Mouse (Mus musculus) left cerebral cortex, adult 11 months (tissue): ENCODE data around the gene Eif4e1b.

Experiments used
- DNase-seq: peaks from one replicate; pipeline ENCODE4 v3.0.0; 2022; ENCODE audit warnings: low spot score

The Eif4e1b gene

GRCm38 (mm10) chr13:54799701-54800100 lies 15.9 kb downstream of the Eif4e1b start:
- no peak for DNase-seq

GRCm38 (mm10) chr13:54800206-54800605 lies 16.4 kb downstream of the Eif4e1b start:
- DNase-seq = no peak

DNA sequence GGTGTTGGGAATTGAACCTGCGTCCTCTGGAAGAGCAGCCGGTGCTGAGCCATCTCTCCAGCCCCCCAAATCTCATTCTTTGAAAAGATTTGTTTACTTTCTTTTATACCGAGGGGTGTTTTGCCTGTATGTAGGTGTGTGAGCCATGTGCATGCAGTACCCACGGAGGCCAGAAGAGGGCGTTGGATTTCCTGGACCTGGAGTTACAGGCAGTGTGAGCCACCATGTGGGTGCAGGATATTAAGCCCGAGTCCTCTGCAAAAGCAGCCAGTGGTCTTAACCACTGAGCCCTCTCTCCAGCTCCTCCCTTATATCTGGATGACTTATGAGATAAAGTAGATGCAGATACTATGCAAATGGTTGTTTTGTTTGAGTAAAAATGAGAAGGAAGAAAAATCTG lies 19.2 kb downstream of the Eif4e1b start:
- DNase-seq = no peak

DNA sequence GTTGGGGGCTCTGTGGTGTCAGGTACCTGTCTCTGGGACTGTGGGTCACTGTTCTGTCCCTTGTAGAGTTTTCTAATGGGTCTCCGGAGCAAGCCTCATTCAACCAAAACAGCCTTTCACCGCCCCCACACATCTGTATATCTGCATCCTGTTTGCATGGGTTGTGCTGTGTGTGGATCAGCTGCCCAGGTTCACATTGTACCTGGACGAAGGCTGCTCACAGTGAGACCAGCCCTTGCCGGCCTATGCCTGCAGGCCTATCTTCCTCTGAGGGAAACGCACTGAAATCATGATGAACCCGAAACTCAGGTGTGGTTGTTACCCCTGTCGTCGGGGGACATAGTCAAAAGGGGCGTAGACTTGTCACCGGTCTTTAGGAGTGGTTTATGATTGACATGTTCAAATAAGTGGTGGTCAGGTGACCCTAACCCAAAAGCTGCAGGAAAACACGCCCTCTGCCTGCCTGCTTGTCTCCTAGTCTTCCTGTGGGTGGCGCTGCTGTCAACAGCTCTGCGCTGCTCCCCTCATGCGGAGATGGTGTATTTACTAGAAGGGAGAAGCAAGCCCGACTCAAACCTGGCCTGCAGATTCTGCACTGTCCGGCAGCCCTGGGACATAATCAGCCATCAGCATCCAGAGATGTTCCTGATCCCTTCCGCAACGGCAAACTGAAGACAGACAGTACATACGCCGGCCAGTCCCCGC lies 21.5 kb downstream of the Eif4e1b start:
- no peak for DNase-seq

GRCm38 (mm10) chr13:54806434-54806976 lies 22.7 kb downstream of the Eif4e1b start:
- no peak for DNase-seq

DNA sequence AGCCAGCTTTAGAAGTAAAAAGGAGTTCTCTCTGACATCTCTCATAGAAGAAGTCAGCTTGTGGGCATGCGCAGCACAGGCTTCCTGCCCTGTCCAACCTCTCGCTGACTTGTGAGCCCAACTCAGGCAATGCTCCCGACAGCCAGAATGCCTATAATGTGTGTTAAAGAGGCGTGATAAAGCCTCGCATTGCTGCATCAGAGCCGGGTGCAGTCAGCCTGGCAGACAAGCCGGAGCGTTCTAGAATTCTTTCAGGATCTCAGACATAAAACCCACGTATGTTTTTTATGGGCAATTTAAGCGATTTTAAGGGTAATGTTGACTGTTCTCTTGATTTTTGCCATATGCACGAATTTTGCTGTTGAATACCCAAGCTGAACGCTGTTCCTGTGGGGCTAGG lies 24.3 kb downstream of the Eif4e1b start:
- DNase-seq = no peak

DNA sequence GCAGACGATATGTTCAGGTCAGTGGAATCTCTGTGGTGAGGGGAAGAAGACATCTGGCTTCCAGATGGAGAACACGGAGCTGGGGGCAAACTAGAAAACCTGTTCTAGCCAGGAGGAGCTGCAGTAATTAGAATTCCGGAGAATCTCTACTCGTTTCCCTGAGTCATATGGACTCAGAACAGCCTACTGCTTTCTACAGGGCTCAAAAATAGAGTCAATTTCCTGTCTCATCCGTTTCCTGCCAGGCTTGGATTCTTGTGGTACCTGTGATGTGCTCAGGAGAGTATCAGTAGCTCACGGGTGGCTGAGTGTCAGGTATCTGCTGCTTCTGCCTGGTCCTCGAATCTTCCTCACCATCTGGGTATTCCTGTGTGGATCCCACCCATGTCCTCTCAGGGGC lies 27.7 kb downstream of the Eif4e1b start:
- no peak for DNase-seq

DNA sequence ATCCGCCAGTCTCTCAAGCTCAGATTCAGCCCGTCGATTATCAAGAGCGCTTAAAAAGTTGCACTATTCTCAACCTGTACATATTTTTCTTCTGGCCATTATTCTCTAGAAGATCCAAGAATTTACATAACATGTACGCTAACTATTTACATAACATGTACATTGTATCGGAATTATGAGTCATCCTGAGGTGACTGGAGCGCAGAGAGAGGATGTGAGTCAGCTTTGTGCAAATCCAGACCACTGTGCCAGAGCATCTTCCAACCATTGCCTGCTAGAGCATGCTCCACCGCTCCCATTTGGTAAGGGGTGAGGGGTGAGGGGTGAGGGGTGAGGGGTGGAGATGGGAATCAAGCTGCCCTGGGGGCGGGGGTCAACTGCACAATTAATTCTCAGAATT lies 29.6 kb downstream of the Eif4e1b start:
- DNase-seq = no peak

GRCm38 (mm10) chr13:54818399-54819254 lies 34.8 kb downstream of the Eif4e1b start:
- DNase-seq = no peak

GRCm38 (mm10) chr13:54821106-54821505 lies 37.3 kb downstream of the Eif4e1b start:
- DNase-seq = no peak

- DNase-seq = no peak
These were observed 38.1 kb downstream of the Eif4e1b start for GRCm38 (mm10) chr13:54821931-54822330.

- DNase-seq = no peak
These were observed 40.5 kb downstream of the Eif4e1b start for GRCm38 (mm10) chr13:54824111-54824931.

DNA sequence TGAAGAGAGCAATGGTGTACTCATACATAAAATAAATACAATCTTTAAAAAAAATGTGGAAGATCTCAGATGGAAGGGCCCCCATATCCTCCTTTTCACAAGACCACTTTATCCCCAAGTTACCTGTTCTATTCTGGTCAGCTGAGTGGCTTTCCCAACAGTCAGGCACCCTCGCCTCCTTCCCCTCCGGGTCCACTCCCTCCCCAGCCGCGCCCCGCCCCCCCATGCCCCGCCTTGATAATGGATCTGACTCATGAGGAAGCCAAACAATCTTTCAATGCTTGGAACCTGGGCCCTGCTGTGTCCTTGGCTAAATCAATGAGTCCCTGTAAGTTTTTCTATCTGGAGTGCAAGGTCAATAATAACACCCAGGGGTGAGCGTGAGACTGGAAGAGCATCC lies 44.2 kb downstream of the Eif4e1b start:
- DNase-seq = no peak

- DNase-seq = no peak
These were observed 44.7 kb downstream of the Eif4e1b start for GRCm38 (mm10) chr13:54828508-54828907.

- DNase-seq = no peak
These were observed 45.7 kb downstream of the Eif4e1b start for GRCm38 (mm10) chr13:54829450-54829849.

GRCm38 (mm10) chr13:54836351-54837030 lies 52.7 kb downstream of the Eif4e1b start:
- DNase-seq = no peak

GRCm38 (mm10) chr13:54837061-54837460 lies 53.3 kb downstream of the Eif4e1b start:
- DNase-seq = no peak

- DNase-seq = no peak
These were observed 53.7 kb downstream of the Eif4e1b start for GRCm38 (mm10) chr13:54837471-54837889.
